Mouse (Mus musculus) lung, adult 2 months (tissue): Measurements from ENCODE around the gene Cyp2c39.

Experiments used
- CTCF ChIP-seq: fragments of 200-500 bp; IDR thresholded peaks from 2 replicates; pipeline ENCODE4 v1.5.1; 2011; ENCODE audit warnings: mild to moderate bottlenecking, low read length, control low read depth; ENCODE audit not compliant: insufficient read depth
- POLR2A ChIP-seq: fragments of 200-500 bp; IDR thresholded peaks from 2 replicates; pipeline ENCODE4 v1.6.1; 2011; ENCODE audit warnings: low read depth, mild to moderate bottlenecking, control low read depth, low read length, borderline replicate concordance; ENCODE audit errors: extremely low read depth

- TF ChIP-seq CTCF (no peak), POLR2A (no peak)
Observed at GRCm38 (mm10) chr19:39506341-39506740, 4.3 kb upstream of the Cyp2c39 start.
